Mouse (Mus musculus): ENCODE measurements around the gene Lbx2. TPM values are rescaled to one million over a fixed set of nuclear protein-coding genes. Genes with fewer than 3 reads are reported as not detected.

Gene Lbx2
- polyA plus RNA-seq, 1 experiment from 2014 or later, result not detected

GRCm38 (mm10) chr6:83134951-83135513, 48.9 kb downstream of the Lbx2 start, which contains the start of gene Rtkn:
Rtkn (plus strand) TSS chr6:83135463.
- peaks cover 12% of the 10 kb centered on the region; the same call in 1 of the 2 replicates for H3K4me1 ChIP-seq (ENCODE audit: control insufficient read depth, insufficient read depth, low read depth, low read length)
- peak within 1 kb of the TSS; percentile 54 for H3K4me2 ChIP-seq (ENCODE audit: low read length)
- peaks cover 8% of the 10 kb centered on the region; the same call in 1 of the 2 replicates for H3K27me3 ChIP-seq (replicated peaks; ENCODE audit: control insufficient read depth, insufficient read depth, low read length)
- no peaks in the 10 kb centered on the region for H3K36me3 ChIP-seq (ENCODE audit: control insufficient read depth, insufficient read depth, low read length)
- ATAC-seq, result no peak
- 52% methylated on average over 7 of the region's 7 CpGs for WGBS
- 0 out of 2 replicates have a peak within 1 kb of the TSS, but pooled peaks have one; percentile 41 for H3K9ac ChIP-seq (ENCODE audit: low read depth, low read length)
- H3K27ac ChIP-seq (ENCODE audit: low read depth, low read length), result no peak within 1 kb of the TSS
- peak within 1 kb of the TSS; percentile 26 for H3K4me3 ChIP-seq (ENCODE audit: low read length)
- no peaks in the 10 kb centered on the region for H3K9me3 ChIP-seq (ENCODE audit: control insufficient read depth, low read length)

GRCm38 (mm10) chr6:83135571-83136161, 49.5 kb downstream of the Lbx2 start:
- peak overlapping the region; percentile 26 for H3K4me3 ChIP-seq (ENCODE audit: low read length)
- H3K36me3 ChIP-seq (ENCODE audit: control insufficient read depth, insufficient read depth, low read length), result no peaks in the 10 kb centered on the region
- H3K4me2 ChIP-seq (ENCODE audit: low read length), result peak overlapping the region; percentile 54
- no peak for ATAC-seq
- H3K9me3 ChIP-seq (ENCODE audit: control insufficient read depth, low read length), result no peaks in the 10 kb centered on the region
- 0 out of 2 replicates have a peak overlapping the region, but pooled peaks have one; percentile 41 for H3K9ac ChIP-seq (ENCODE audit: low read depth, low read length)
- H3K27me3 ChIP-seq (replicated peaks; ENCODE audit: control insufficient read depth, insufficient read depth, low read length), result peaks cover 8% of the 10 kb centered on the region; the same call in 1 of the 2 replicates
- H3K4me1 ChIP-seq (ENCODE audit: control insufficient read depth, insufficient read depth, low read depth, low read length), result peaks cover 12% of the 10 kb centered on the region; the same call in 1 of the 2 replicates
- no peak overlapping the region for H3K27ac ChIP-seq (ENCODE audit: low read depth, low read length)
- WGBS, result 8% methylated on average over 37 of the region's 37 CpGs

- no peak for ATAC-seq
- H3K4me3 ChIP-seq (ENCODE audit: low read length), result peak overlapping the region; percentile 38
- H3K36me3 ChIP-seq (ENCODE audit: control insufficient read depth, insufficient read depth, low read length), result no peaks in the 10 kb centered on the region
- H3K27ac ChIP-seq (ENCODE audit: low read depth, low read length), result peak overlapping the region; percentile 89
- peaks cover 12% of the 10 kb centered on the region; the same call in 1 of the 2 replicates for H3K4me1 ChIP-seq (ENCODE audit: control insufficient read depth, insufficient read depth, low read depth, low read length)
- H3K4me2 ChIP-seq (ENCODE audit: low read length), result peak overlapping the region; percentile 54
- 18% methylated on average over 5 of the region's 5 CpGs for WGBS
- H3K27me3 ChIP-seq (replicated peaks; ENCODE audit: control insufficient read depth, insufficient read depth, low read length), result peaks cover 8% of the 10 kb centered on the region; the same call in 1 of the 2 replicates
- no peaks in the 10 kb centered on the region for H3K9me3 ChIP-seq (ENCODE audit: control insufficient read depth, low read length)
- no peak overlapping the region for H3K9ac ChIP-seq (ENCODE audit: low read depth, low read length)
Measured at GRCm38 (mm10) chr6:83136291-83136880, 50.2 kb downstream of the Lbx2 start.

GRCm38 (mm10) chr6:83136881-83137575, 50.9 kb downstream of the Lbx2 start:
- H3K9ac ChIP-seq (ENCODE audit: low read depth, low read length), result peak overlapping the region; percentile 58
- peak overlapping the region; percentile 89 for H3K27ac ChIP-seq (ENCODE audit: low read depth, low read length)
- no peaks in the 10 kb centered on the region for H3K9me3 ChIP-seq (ENCODE audit: control insufficient read depth, low read length)
- peaks cover 8% of the 10 kb centered on the region; the same call in 1 of the 2 replicates for H3K27me3 ChIP-seq (replicated peaks; ENCODE audit: control insufficient read depth, insufficient read depth, low read length)
- H3K36me3 ChIP-seq (ENCODE audit: control insufficient read depth, insufficient read depth, low read length), result no peaks in the 10 kb centered on the region
- WGBS, result under 1% methylated on average over 24 of the region's 26 CpGs
- peak overlapping the region; percentile 54 for H3K4me2 ChIP-seq (ENCODE audit: low read length)
- H3K4me3 ChIP-seq (ENCODE audit: low read length), result peak overlapping the region; percentile 38
- H3K4me1 ChIP-seq (ENCODE audit: control insufficient read depth, insufficient read depth, low read depth, low read length), result peaks cover 14% of the 10 kb centered on the region
- peak; percentile 74 for ATAC-seq

GRCm38 (mm10) chr6:83137576-83137950, 51.4 kb downstream of the Lbx2 start:
- no peaks in the 10 kb centered on the region for H3K36me3 ChIP-seq (ENCODE audit: control insufficient read depth, insufficient read depth, low read length)
- H3K4me1 ChIP-seq (ENCODE audit: control insufficient read depth, insufficient read depth, low read depth, low read length), result peaks cover 19% of the 10 kb centered on the region
- H3K4me2 ChIP-seq (ENCODE audit: low read length), result peak overlapping the region; percentile 54
- peaks cover 8% of the 10 kb centered on the region; the same call in 1 of the 2 replicates for H3K27me3 ChIP-seq (replicated peaks; ENCODE audit: control insufficient read depth, insufficient read depth, low read length)
- peak overlapping the region; percentile 38 for H3K4me3 ChIP-seq (ENCODE audit: low read length)
- ATAC-seq, result peak; percentile 62
- H3K9ac ChIP-seq (ENCODE audit: low read depth, low read length), result peak overlapping the region; percentile 58
- whole genome bisulfite sequencing, result 3% methylated on average over 12 of the region's 12 CpGs
- peak overlapping the region; percentile 89 for H3K27ac ChIP-seq (ENCODE audit: low read depth, low read length)
- H3K9me3 ChIP-seq (ENCODE audit: control insufficient read depth, low read length), result no peaks in the 10 kb centered on the region

MicroRNAs encoded within 50 kb of the gene (microRNA counts, 519-probe panel; counts per million panel counts)
- 1,875 counts per million, percentile 22 among the panel's probes with 10 or more counts for microRNA mmu-miR-3470a+mmu-miR-3470b

Small RNAs within 50 kb of the gene (microRNA-seq; reads per million reads assigned to microRNA genes)
- not detected for gene Mir3470a
- gene Mir7040, result not detected

Other genes starting within 250 kb of the Lbx2 start
- 21.9 and 24.8 TPM in 2 replicates for gene Sema4f, start 146.6 kb upstream of the Lbx2 start, polyA plus RNA-seq (2015; fragmentation: Nextera tagmentation; extraction: Ambion mirVana)
- 0.41 TPM in 1 of 2 replicates, not detected in the other for gene M1ap, start 139.5 kb upstream of the Lbx2 start, polyA plus RNA-seq (2015; fragmentation: Nextera tagmentation; extraction: Ambion mirVana)
- 2.1 and 2.2 TPM in 2 replicates for gene Dok1, start 52.9 kb upstream of the Lbx2 start, polyA plus RNA-seq (2015; fragmentation: Nextera tagmentation; extraction: Ambion mirVana)
- gene Loxl3, start 52.2 kb upstream of the Lbx2 start, polyA plus RNA-seq (2015; fragmentation: Nextera tagmentation; extraction: Ambion mirVana), result 7.1 and 8.5 TPM in 2 replicates
- 179 and 193 TPM in 2 replicates for gene Aup1, start 31.8 kb upstream of the Lbx2 start, polyA plus RNA-seq (2015; fragmentation: Nextera tagmentation; extraction: Ambion mirVana)
- 85.6 and 88.5 TPM in 2 replicates for gene Htra2, start 31.1 kb upstream of the Lbx2 start, polyA plus RNA-seq (2015; fragmentation: Nextera tagmentation; extraction: Ambion mirVana)
- 0.28 and 0.71 TPM in 2 replicates for gene Dqx1, start 28.5 kb upstream of the Lbx2 start, polyA plus RNA-seq (2015; fragmentation: Nextera tagmentation; extraction: Ambion mirVana)
- gene Tlx2, start 16.1 kb upstream of the Lbx2 start, polyA plus RNA-seq (2015; fragmentation: Nextera tagmentation; extraction: Ambion mirVana), result 0.16 and 0.40 TPM in 2 replicates
- gene Pcgf1, start 8.5 kb upstream of the Lbx2 start, polyA plus RNA-seq (2015; fragmentation: Nextera tagmentation; extraction: Ambion mirVana), result 45.2 and 48.8 TPM in 2 replicates
- gene Ccdc142, start 15.2 kb downstream of the Lbx2 start, polyA plus RNA-seq (2015; fragmentation: Nextera tagmentation; extraction: Ambion mirVana), result 4.2 and 6.1 TPM in 2 replicates
- gene Gm42688, start 15.2 kb downstream of the Lbx2 start, polyA plus RNA-seq (2015; fragmentation: Nextera tagmentation; extraction: Ambion mirVana), result 4.9 TPM in 2 replicates
- 107 and 117 TPM in 2 replicates for gene Mrpl53, start 22.7 kb downstream of the Lbx2 start, polyA plus RNA-seq (2015; fragmentation: Nextera tagmentation; extraction: Ambion mirVana)
- gene Mogs, start 29.1 kb downstream of the Lbx2 start, polyA plus RNA-seq (2015; fragmentation: Nextera tagmentation; extraction: Ambion mirVana), result 6.4 and 21.1 TPM in 2 replicates
- gene Wbp1, start 35.2 kb downstream of the Lbx2 start, polyA plus RNA-seq (2015; fragmentation: Nextera tagmentation; extraction: Ambion mirVana), result 146 and 148 TPM in 2 replicates
- gene Ino80b, start 39.1 kb downstream of the Lbx2 start, polyA plus RNA-seq (2015; fragmentation: Nextera tagmentation; extraction: Ambion mirVana), result 13.5 and 14.7 TPM in 2 replicates
- gene Rtkn, start 49.1 kb downstream of the Lbx2 start, polyA plus RNA-seq (2015; fragmentation: Nextera tagmentation; extraction: Ambion mirVana), result 18.9 and 20.3 TPM in 2 replicates
- gene Wdr54, start 70.0 kb downstream of the Lbx2 start, polyA plus RNA-seq (2015; fragmentation: Nextera tagmentation; extraction: Ambion mirVana), result 19.3 and 21.1 TPM in 2 replicates
- gene 1700003E16Rik, start 70.0 kb downstream of the Lbx2 start, polyA plus RNA-seq (2015; fragmentation: Nextera tagmentation; extraction: Ambion mirVana), result 11.0 and 12.9 TPM in 2 replicates
- 155 and 167 TPM in 2 replicates for gene Dctn1, start 79.6 kb downstream of the Lbx2 start, polyA plus RNA-seq (2015; fragmentation: Nextera tagmentation; extraction: Ambion mirVana)
- gene Slc4a5, start 133.5 kb downstream of the Lbx2 start, polyA plus RNA-seq (2015; fragmentation: Nextera tagmentation; extraction: Ambion mirVana), result 2.5 and 2.8 TPM in 2 replicates
- 33.4 and 34.3 TPM in 2 replicates for gene Mthfd2, start 239.5 kb downstream of the Lbx2 start, polyA plus RNA-seq (2015; fragmentation: Nextera tagmentation; extraction: Ambion mirVana)
- gene Mob1a, start 239.6 kb downstream of the Lbx2 start, polyA plus RNA-seq (2015; fragmentation: Nextera tagmentation; extraction: Ambion mirVana), result 19.4 and 23.9 TPM in 2 replicates